Mouse (Mus musculus) limb, embryonic 11.5 days (tissue): Measurements from ENCODE around the gene Spata45. TPM values are rescaled to one million over a fixed set of nuclear protein-coding genes. Genes with fewer than 3 reads are reported as not detected.
A peak's percentile ranks its signal among the peaks of the same experiment; 100 is the strongest.

ENCODE experiments used
- ATAC-seq: fragments of 200-750 bp; cut with Nextera tagmentation; 2 replicates; pipeline ENCODE4 v1.8.0; 2017; ENCODE audit warnings: low read depth; ENCODE audit not compliant: insufficient number of reproducible peaks, low FRiP score, low TSS enrichment
- DNase-seq: peaks from one replicate; pipeline ENCODE4 v3.0.0-alpha.2; 2015; ENCODE audit warnings: low spot score
- H3K27ac ChIP-seq: fragments of 300-500 bp; sonication (generic); replicated peaks from 2 replicates; pipeline ENCODE4 v1.5.1; 2014; ENCODE audit warnings: low read depth, mild to moderate bottlenecking, low read length
- H3K27me3 ChIP-seq: fragments of 300-500 bp; sonication (generic); 2 replicates; pipeline ENCODE4 v1.6.1; 2014; ENCODE audit warnings: mild to moderate bottlenecking, low read length, mixed read lengths; ENCODE audit not compliant: control insufficient read depth, insufficient read depth
- H3K36me3 ChIP-seq: fragments of 300-500 bp; sonication (generic); 2 replicates; pipeline ENCODE4 v1.6.1; 2014; ENCODE audit warnings: mild to moderate bottlenecking, low read length, moderate library complexity, mixed read lengths; ENCODE audit not compliant: control insufficient read depth, insufficient read depth
- H3K4me1 ChIP-seq: fragments of 300-500 bp; sonication (generic); 2 replicates; pipeline ENCODE4 v1.6.1; 2014; ENCODE audit warnings: low read length, mixed read lengths; ENCODE audit not compliant: control insufficient read depth, insufficient read depth
- H3K4me2 ChIP-seq: fragments of 300-500 bp; sonication (generic); 2 replicates; pipeline ENCODE4 v1.6.1; 2014; ENCODE audit warnings: low read depth, mild to moderate bottlenecking, moderate library complexity; ENCODE audit not compliant: severe bottlenecking
- H3K4me3 ChIP-seq: fragments of 300-500 bp; sonication (generic); 2 replicates; pipeline ENCODE4 v1.5.1; 2014; ENCODE audit warnings: low read depth, low read length
- H3K9ac ChIP-seq: fragments of 300-500 bp; sonication (generic); 2 replicates; pipeline ENCODE4 v1.6.1; 2014; ENCODE audit warnings: mild to moderate bottlenecking, low read length
- H3K9me3 ChIP-seq: fragments of 300-500 bp; sonication (generic); 2 replicates; pipeline ENCODE4 v1.6.1; 2016; ENCODE audit warnings: low read length; ENCODE audit not compliant: control insufficient read depth
- whole genome bisulfite sequencing: fragments of 180-500 bp; shearing (Covaris S2); extraction: QIAGEN DNeasy Blood & Tissue Kit; methylation state at CpG from one replicate; pipeline ENCODE4 v1.1.7; 2014; 5-methylcytosine and 5-hydroxymethylcytosine counted together
- polyA plus RNA-seq: library from polyadenylated mRNA; unstranded; fragments of >200 nt; fragmentation: Nextera tagmentation; extraction: Ambion mirVana; gene quantifications from 2 replicates; pipeline ENCODE4 v1.2.1, GENCODE M21; 2014

Gene Spata45
- polyA plus RNA-seq, 1 experiment from 2014 or later, result not detected

GRCm38 (mm10) chr1:191065188-191065587 is 28.7 kb downstream of the Spata45 start:
- Histone ChIP-seq H3K4me1 (peaks cover 6% of the 10 kb centered on the region; the same call in 1 of the 2 replicates), H3K9me3 (no peaks in the 10 kb centered on the region), H3K4me2 (no peak overlapping the region), H3K36me3 (peaks cover 13% of the 10 kb centered on the region), H3K27ac (no peak overlapping the region), H3K27me3 (no peaks in the 10 kb centered on the region), H3K9ac (no peak overlapping the region), H3K4me3 (no peak overlapping the region)
- WGBS, result 83% methylated on average over 4 of the region's 4 CpGs
- DNase-seq, result no peak
- no peak for ATAC-seq

- 89% methylated on average over 5 of the region's 5 CpGs for WGBS
- H3K9ac ChIP-seq, result no peak overlapping the region
- no peaks in the 10 kb centered on the region for H3K27me3 ChIP-seq
- no peaks in the 10 kb centered on the region for H3K9me3 ChIP-seq
- no peak overlapping the region for H3K27ac ChIP-seq
- peaks cover 6% of the 10 kb centered on the region; the same call in 1 of the 2 replicates for H3K4me1 ChIP-seq
- H3K4me3 ChIP-seq, result no peak overlapping the region
- H3K4me2 ChIP-seq, result no peak overlapping the region
- H3K36me3 ChIP-seq, result peaks cover 32% of the 10 kb centered on the region
- peak; percentile 34 for DNase-seq
- ATAC-seq, result no peak
Observed at GRCm38 (mm10) chr1:191068377-191068776, 31.9 kb downstream of the Spata45 start.

DNA sequence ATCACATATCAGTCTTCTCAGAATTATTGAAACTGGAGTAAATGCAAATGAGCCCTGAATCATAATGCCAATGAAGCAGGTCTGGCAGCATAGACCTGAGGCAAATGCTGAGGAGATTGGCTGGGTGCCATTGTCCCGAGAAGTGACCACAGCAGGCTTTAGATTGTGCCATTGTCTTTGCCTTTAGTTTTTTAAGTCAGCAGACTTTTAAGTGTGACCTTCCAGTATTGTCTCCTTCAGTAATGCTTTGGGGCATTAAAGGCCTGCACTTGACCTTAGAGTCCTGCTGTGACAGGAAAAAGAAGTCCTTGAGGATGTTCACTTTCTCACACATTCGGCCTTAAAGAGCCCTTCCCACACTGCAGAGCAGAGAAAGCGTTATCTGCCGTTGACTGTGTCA is 33.8 kb downstream of the Spata45 start:
- no peak overlapping the region for H3K27ac ChIP-seq
- no peak overlapping the region for H3K4me3 ChIP-seq
- peaks cover 33% of the 10 kb centered on the region for H3K36me3 ChIP-seq
- H3K9me3 ChIP-seq, result no peaks in the 10 kb centered on the region
- H3K4me1 ChIP-seq, result no peaks in the 10 kb centered on the region
- no peaks in the 10 kb centered on the region for H3K27me3 ChIP-seq
- ATAC-seq, result no peak
- 96% methylated on average over 4 of the region's 4 CpGs for WGBS
- H3K4me2 ChIP-seq, result no peak overlapping the region
- no peak overlapping the region for H3K9ac ChIP-seq
- no peak for DNase-seq

- 88% methylated on average over 6 of the region's 6 CpGs for WGBS
- no peak for DNase-seq
Observed at GRCm38 (mm10) chr1:191071613-191072012, 35.2 kb downstream of the Spata45 start.

DNA sequence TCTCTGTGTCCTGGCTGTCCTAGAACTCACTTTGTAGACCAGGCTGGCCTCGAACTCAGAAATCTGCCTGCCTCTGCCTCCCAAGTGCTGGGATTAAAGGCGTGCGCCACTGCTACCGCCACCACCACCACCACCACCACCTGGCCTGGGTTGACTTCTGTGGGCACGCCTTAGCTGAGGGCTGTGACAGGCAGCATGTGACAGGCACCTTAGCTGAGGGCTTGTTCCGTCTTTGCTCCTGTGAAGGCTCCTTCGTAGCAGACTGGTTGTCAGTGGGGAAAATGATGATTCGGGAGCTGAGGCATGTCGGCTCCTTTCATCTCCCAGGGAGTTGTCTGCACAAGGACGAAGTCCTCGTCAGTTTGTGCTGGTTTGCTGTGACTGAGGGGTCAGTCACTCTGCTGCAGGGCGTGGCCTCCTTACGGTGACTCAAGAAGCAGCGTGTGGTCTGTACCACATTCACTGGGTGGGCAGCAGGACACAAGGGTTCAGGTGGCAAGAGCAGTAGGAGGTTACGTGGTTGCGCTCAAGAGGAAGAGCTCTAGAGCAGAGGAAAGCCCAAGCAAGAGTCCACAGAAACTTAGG is 36.0 kb downstream of the Spata45 start:
- Histone ChIP-seq H3K27ac (no peak overlapping the region), H3K9ac (no peak overlapping the region), H3K9me3 (no peaks in the 10 kb centered on the region), H3K27me3 (no peaks in the 10 kb centered on the region), H3K36me3 (peaks cover 35% of the 10 kb centered on the region), H3K4me1 (no peaks in the 10 kb centered on the region), H3K4me2 (no peak overlapping the region), H3K4me3 (no peak overlapping the region)
- no peak for ATAC-seq
- WGBS, result 91% methylated on average over 16 of the region's 16 CpGs
- no peak for DNase-seq

More at GRCm38 (mm10) chr1:191071613-191072012, 35.2 kb downstream of the Spata45 start:
- no peaks in the 10 kb centered on the region for H3K27me3 ChIP-seq
- peaks cover 30% of the 10 kb centered on the region for H3K36me3 ChIP-seq
- no peaks in the 10 kb centered on the region for H3K9me3 ChIP-seq
- no peak for ATAC-seq
- H3K4me3 ChIP-seq, result no peak overlapping the region
- H3K4me2 ChIP-seq, result no peak overlapping the region
- H3K4me1 ChIP-seq, result no peaks in the 10 kb centered on the region
- no peak overlapping the region for H3K27ac ChIP-seq
- no peak overlapping the region for H3K9ac ChIP-seq

DNA sequence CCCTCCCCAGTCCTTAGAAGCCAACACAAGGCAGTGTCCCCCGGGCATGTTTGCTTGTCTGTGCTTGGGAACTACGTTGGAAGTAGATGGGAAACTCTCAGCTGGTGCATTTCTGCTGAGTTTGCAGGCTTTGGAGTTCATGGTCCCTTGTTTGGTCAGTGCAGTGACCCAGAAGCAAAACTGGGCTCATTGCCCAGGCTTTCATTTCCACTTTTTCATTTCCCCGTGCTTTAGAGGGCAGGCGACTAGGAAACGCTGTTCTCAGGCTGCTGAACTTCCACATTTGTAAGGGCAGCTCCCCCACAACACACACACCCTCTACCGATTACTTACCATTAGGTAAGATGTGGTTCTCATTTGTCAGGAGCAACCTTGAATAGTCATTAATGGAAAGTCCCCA is 36.6 kb downstream of the Spata45 start:
- H3K4me3 ChIP-seq, result no peak overlapping the region
- no peaks in the 10 kb centered on the region for H3K27me3 ChIP-seq
- H3K9me3 ChIP-seq, result no peaks in the 10 kb centered on the region
- H3K4me1 ChIP-seq, result no peaks in the 10 kb centered on the region
- no peak overlapping the region for H3K9ac ChIP-seq
- no peak overlapping the region for H3K4me2 ChIP-seq
- ATAC-seq (no peak), DNase-seq (no peak)
- peaks cover 38% of the 10 kb centered on the region for H3K36me3 ChIP-seq
- WGBS, result 92% methylated on average over 6 of the region's 6 CpGs
- H3K27ac ChIP-seq, result no peak overlapping the region

DNA sequence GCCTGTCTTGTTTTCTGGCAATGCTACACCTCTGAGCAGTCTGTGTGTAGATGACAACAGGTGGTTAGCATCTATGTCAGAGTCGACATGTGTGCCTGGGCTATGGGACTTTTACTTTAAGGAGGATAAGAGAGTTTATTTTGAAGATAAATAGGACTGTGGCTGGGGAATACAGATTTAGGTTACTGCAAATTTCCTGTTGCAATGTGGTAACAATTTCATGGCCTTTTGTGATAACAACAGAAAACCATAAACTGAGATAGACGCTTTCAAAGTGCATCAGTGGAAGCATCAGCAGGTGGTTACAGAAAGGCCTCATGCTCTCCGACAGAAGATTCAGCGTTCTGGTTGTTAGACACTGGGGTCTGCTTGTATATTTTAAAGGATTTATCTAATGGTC is 37.0 kb downstream of the Spata45 start:
- ATAC-seq (no peak), DNase-seq (no peak)
- Histone ChIP-seq H3K9me3 (no peaks in the 10 kb centered on the region), H3K9ac (no peak overlapping the region), H3K4me3 (no peak overlapping the region), H3K27ac (no peak overlapping the region), H3K27me3 (no peaks in the 10 kb centered on the region), H3K4me2 (no peak overlapping the region), H3K36me3 (peaks cover 40% of the 10 kb centered on the region), H3K4me1 (no peaks in the 10 kb centered on the region)
- 93% methylated on average over 4 of the region's 4 CpGs for WGBS

GRCm38 (mm10) chr1:191075199-191075883 is 38.9 kb downstream of the Spata45 start:
- Histone ChIP-seq H3K27me3 (no peaks in the 10 kb centered on the region), H3K9ac (no peak overlapping the region), H3K4me2 (no peak overlapping the region), H3K9me3 (no peaks in the 10 kb centered on the region), H3K4me3 (no peak overlapping the region), H3K4me1 (no peaks in the 10 kb centered on the region), H3K36me3 (peaks cover 30% of the 10 kb centered on the region), H3K27ac (no peak overlapping the region)
- 63% methylated on average over 10 of the region's 10 CpGs for WGBS
- peak; percentile 63 for DNase-seq
- ATAC-seq, result no peak
